Mouse (Mus musculus) intestine, embryonic 14.5 days (tissue): ENCODE measurements at regions not wholly inside any gene's neighbourhood (a gene's known extent, or its start where the extent isn't known, plus 50 kb on each side); places are given as distances from the start of the nearest gene placed in this dataset.

Experiments used
- ATAC-seq: fragments of 200-750 bp; cut with Nextera tagmentation; replicated peaks from 2 replicates; pipeline ENCODE4 v1.8.0; 2017; ENCODE audit warnings: low read depth, moderate number of reproducible peaks, moderate TSS enrichment, moderate library complexity; ENCODE audit not compliant: low FRiP score, low TSS enrichment
- DNase-seq: peaks from one replicate; pipeline ENCODE4 v3.0.0-alpha.2; 2018; ENCODE audit warnings: low spot score
- H3K27ac ChIP-seq: fragments of 300-500 bp; sonication (generic); 2 replicates; pipeline ENCODE4 v1.5.1; 2014; ENCODE audit warnings: low read depth, mild to moderate bottlenecking, control low read depth
- H3K27me3 ChIP-seq: fragments of 300-500 bp; sonication (generic); replicated peaks from 2 replicates; pipeline ENCODE4 v1.6.1; 2014; ENCODE audit warnings: low read length, control low read depth; ENCODE audit not compliant: control insufficient read depth, insufficient read depth
- H3K36me3 ChIP-seq: fragments of 300-500 bp; sonication (generic); 2 replicates; pipeline ENCODE4 v1.6.1; 2014; ENCODE audit warnings: low read length, control low read depth; ENCODE audit not compliant: control insufficient read depth, insufficient read depth
- H3K4me1 ChIP-seq: fragments of 300-500 bp; sonication (generic); replicated peaks from 2 replicates; pipeline ENCODE4 v1.6.1; 2014; ENCODE audit warnings: low read length, control low read depth, mixed read lengths; ENCODE audit not compliant: control insufficient read depth, insufficient read depth
- H3K4me2 ChIP-seq: fragments of 300-500 bp; sonication (generic); 2 replicates; pipeline ENCODE4 v1.6.1; 2014; ENCODE audit warnings: low read length
- H3K4me3 ChIP-seq: fragments of 300-500 bp; sonication (generic); 2 replicates; pipeline ENCODE4 v1.5.1; 2014; ENCODE audit warnings: low read depth, low read length, control low read depth, mixed read lengths
- H3K9ac ChIP-seq: fragments of 300-500 bp; sonication (generic); 2 replicates; pipeline ENCODE4 v1.6.1; 2014; ENCODE audit warnings: mild to moderate bottlenecking, low read length
- H3K9me3 ChIP-seq: fragments of 300-500 bp; sonication (generic); 2 replicates; pipeline ENCODE4 v1.6.1; 2016; ENCODE audit warnings: low read length, control low read depth; ENCODE audit not compliant: control insufficient read depth
- WGBS: fragments of 180-500 bp; shearing (Covaris S2); extraction: QIAGEN DNeasy Blood & Tissue Kit; methylation state at CpG from one replicate; pipeline ENCODE4 v1.1.7; 2014; 5-methylcytosine and 5-hydroxymethylcytosine counted together

DNA sequence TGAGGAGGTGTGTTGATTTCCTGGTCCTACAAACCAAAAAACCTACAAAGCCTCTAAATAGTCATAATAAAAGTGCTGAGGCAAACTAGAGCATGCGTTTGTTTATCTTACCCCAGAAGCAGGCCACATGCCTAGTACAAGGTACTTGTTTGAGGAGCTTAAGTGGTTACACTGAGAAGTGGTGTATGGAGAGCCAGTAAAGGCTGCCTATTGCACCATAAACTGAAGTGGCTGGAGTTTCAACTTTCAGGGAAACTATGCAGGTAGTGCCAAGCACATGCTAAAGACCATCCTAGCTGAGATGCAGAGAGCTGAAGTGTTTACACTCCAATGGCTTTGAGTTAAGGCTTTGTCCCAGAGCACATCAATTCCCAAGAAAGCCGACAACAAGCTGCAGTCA lies 86.5 kb upstream of the Fut8 start:
- Histone ChIP-seq H3K4me2 (no peak overlapping the region), H3K36me3 (no peaks in the 10 kb centered on the region), H3K4me1 (no peaks in the 10 kb centered on the region), H3K27ac (no peak overlapping the region), H3K9me3 (no peaks in the 10 kb centered on the region), H3K27me3 (no peaks in the 10 kb centered on the region), H3K9ac (no peak overlapping the region), H3K4me3 (no peak overlapping the region)
- DNase-seq (no peak), ATAC-seq (no peak)
- WGBS, result 61% methylated on average over 2 of the region's 2 CpGs

DNA sequence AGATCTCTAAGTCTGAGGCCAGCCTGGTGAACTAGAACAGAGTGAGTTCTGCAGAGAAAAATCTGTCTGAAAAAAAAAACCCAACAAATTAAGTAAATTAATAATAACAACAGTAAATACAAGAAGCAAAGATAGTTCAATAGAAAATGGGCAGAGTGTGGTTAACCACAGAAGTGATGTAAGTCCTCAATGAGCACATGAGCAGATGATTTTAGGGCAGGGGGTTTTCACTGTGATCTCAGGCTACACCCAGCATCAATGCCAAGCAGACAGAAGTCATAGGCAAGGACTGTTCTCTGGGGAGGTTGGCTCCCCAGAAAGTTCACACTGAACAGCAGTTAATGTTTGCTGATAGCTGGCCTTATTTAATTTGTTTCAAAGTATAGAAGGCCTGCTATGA lies 88.1 kb upstream of the Fut8 start:
- Histone ChIP-seq H3K9ac (no peak overlapping the region), H3K27me3 (no peaks in the 10 kb centered on the region)

DNA sequence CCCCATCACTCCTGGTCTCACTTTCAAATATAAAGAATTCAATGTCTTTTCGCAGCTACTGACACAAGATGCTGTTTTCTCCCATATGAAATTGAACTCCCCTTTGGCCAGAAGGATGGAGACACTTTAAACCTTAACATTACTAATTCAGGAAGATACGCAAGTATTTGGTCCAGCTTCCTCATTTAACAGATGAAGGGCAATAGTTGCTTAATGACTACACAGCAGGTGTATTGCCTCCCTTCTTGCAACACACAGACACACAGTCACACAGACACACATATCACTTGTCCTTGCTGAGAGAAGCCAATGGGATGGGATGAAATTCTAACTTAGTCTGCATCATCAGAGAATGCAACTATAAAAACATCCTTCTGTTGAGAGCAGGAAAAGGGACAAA lies 89.8 kb upstream of the Fut8 start:
- ATAC-seq, result no peak

More for the DNA sequence above, 88.1 kb upstream of the Fut8 start:
- Histone ChIP-seq H3K4me3 (no peak overlapping the region), H3K27ac (no peak overlapping the region), H3K36me3 (no peaks in the 10 kb centered on the region), H3K9me3 (no peaks in the 10 kb centered on the region), H3K4me1 (no peaks in the 10 kb centered on the region), H3K4me2 (no peak overlapping the region)
- ATAC-seq (no peak), DNase-seq (no peak)

DNA sequence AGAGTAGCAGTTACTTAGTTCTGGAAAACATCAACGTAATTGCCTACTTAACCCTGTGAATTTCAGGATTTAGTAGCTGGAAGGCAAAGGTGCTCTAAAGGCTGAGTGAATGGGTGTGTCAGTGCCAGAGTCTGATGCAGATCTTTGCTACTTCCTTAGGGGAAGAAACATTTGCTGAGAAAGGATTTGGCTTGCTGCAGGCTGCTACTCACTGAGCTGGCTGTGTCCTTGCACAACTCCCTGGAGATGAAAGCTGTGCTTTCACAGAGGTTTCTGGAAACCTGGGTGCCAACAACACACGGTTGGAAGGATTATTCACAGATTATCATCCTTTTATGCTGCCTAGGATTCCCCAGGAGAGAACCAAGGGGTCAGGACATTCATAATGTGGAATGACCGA lies 94.0 kb upstream of the Fut8 start:
- H3K27ac ChIP-seq, result no peak overlapping the region
- H3K4me2 ChIP-seq, result no peak overlapping the region
- no peaks in the 10 kb centered on the region for H3K27me3 ChIP-seq
- H3K4me1 ChIP-seq, result no peaks in the 10 kb centered on the region
- no peak overlapping the region for H3K9ac ChIP-seq
- H3K36me3 ChIP-seq, result no peaks in the 10 kb centered on the region
- H3K4me3 ChIP-seq, result no peak overlapping the region
- no peak for DNase-seq
- no peak for ATAC-seq
- no peaks in the 10 kb centered on the region for H3K9me3 ChIP-seq
- 49% methylated on average over 3 of the region's 3 CpGs for WGBS

More for the DNA sequence above, 89.8 kb upstream of the Fut8 start:
- Histone ChIP-seq H3K9me3 (no peaks in the 10 kb centered on the region), H3K27ac (no peak overlapping the region), H3K36me3 (no peaks in the 10 kb centered on the region), H3K27me3 (no peaks in the 10 kb centered on the region), H3K4me3 (no peak overlapping the region), H3K4me1 (no peaks in the 10 kb centered on the region), H3K4me2 (no peak overlapping the region), H3K9ac (no peak overlapping the region)
- 95% methylated on average over 2 of the region's 2 CpGs for WGBS
- no peak for DNase-seq

DNA sequence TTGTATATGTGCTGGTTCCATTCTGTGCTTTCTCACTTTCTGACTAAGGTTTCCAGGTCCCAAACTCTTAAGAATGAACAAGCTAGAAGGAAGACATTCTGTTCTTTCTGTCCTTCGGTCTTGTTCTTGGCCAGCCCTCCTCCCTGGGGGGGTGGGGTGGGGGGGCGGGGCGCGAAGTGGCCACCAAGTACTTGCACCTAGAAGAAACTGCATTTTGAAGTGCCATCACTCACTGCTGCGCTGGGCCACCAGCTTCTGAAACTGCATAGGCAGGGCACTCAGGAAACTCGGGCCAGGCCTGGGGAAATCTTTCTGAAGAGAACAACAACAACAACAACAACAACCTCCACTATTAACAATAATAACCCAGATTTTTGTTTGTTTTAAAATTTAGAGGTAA lies 94.4 kb upstream of the Fut8 start:
- no peak for ATAC-seq
- H3K9ac ChIP-seq, result no peak overlapping the region
- no peak overlapping the region for H3K4me2 ChIP-seq
- no peak for DNase-seq
- H3K4me3 ChIP-seq, result no peak overlapping the region
- H3K27ac ChIP-seq, result no peak overlapping the region
- no peaks in the 10 kb centered on the region for H3K36me3 ChIP-seq
- H3K9me3 ChIP-seq, result no peaks in the 10 kb centered on the region
- no peaks in the 10 kb centered on the region for H3K4me1 ChIP-seq
- H3K27me3 ChIP-seq, result no peaks in the 10 kb centered on the region
- WGBS, result 61% methylated on average over 6 of the region's 6 CpGs

DNA sequence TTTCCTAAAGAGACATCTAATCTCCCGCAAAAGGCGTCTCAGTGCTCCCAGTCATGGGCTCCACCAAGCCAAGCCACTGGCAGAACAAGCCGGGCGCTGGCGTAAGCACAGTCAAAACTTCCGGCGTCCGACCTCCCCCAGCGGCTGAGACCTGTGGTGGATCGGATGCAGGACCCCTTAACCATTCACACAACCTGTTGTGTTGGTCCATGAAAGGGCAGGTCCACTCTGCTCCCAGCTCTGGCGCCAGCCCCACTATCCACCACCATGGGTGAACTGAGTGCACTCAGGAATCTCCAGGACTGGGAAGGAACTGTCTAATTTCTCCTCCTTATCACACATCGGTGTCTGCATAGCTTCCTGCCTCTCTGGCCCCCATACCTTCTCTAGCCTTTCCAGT lies 94.8 kb upstream of the Fut8 start:
- no peaks in the 10 kb centered on the region for H3K4me1 ChIP-seq
- H3K36me3 ChIP-seq, result no peaks in the 10 kb centered on the region
- DNase-seq (no peak), ATAC-seq (no peak)
- H3K27me3 ChIP-seq, result no peaks in the 10 kb centered on the region
- no peaks in the 10 kb centered on the region for H3K9me3 ChIP-seq
- no peak overlapping the region for H3K9ac ChIP-seq
- no peak overlapping the region for H3K4me3 ChIP-seq
- H3K4me2 ChIP-seq, result no peak overlapping the region
- 89% methylated on average over 12 of the region's 12 CpGs for WGBS
- no peak overlapping the region for H3K27ac ChIP-seq

DNA sequence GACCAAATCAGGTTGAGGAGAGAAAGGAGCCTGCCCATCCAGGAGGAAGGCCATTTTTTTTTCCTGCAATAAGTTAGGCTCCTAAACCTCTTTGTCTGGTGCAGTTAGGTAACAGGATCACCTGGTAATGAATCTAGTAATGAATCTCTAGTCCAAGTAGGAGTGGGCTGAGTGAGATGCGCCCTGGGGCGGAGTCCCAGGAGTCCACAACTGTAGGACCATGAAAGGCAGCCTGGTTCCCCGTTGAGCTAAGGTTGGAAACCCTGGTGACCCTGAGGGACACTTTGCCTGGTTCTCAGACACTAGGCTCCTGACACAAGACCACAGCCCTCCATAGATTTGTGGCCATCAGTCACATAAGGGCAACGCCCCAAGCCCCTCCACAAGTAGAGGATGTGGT lies 95.7 kb upstream of the Fut8 start:
- H3K27ac ChIP-seq, result no peak overlapping the region
- H3K4me1 ChIP-seq, result no peaks in the 10 kb centered on the region
- ATAC-seq (no peak), DNase-seq (no peak)
- no peaks in the 10 kb centered on the region for H3K9me3 ChIP-seq
- no peaks in the 10 kb centered on the region for H3K27me3 ChIP-seq
- H3K9ac ChIP-seq, result no peak overlapping the region
- no peak overlapping the region for H3K4me2 ChIP-seq
- 89% methylated on average over 4 of the region's 4 CpGs for WGBS
- no peaks in the 10 kb centered on the region for H3K36me3 ChIP-seq
- H3K4me3 ChIP-seq, result no peak overlapping the region

DNA sequence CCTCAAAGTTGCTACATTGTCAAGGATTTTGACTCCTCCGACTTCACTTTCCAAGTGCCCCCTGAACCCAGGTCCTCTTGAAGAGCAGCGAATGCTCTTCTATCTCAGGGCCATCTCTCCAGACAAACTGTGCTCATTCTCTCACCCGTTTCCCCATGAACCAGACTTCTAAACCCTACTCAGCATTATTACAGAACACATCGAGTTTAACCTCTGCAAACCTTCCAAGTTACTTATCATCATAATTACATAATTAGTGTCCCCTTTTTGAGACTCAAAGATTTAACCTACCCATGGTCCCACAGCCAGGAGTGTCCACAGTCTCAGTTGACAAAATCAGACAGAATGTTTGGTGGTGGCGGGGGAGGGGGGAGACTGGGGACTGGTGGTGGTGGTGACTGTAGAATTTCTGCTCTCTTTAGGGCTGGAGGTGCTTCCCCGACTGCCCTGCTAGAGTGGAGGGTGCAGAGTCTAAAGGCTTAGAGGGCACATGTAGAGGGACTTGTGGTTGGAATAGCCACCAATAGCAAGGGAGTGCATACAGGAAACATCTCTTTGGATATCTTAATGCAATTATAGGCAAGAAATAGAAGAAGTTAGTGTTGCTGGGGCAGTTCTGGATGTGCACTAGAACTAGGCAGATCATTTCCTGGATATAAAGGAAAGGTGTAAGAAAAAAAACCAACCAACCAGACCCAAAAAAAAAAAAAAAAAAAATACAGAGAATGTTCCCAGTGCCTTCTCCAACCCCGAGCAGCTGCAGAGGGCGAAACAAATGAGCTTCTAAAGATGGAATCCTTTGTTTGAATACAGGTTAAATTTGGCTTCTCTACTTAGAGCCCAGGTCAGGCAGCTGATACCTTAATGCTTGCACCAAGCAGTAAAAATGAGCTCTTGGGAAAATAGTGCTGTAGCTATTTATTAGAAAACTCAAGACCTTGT lies 96.4 kb upstream of the Fut8 start:
- no peak overlapping the region for H3K9ac ChIP-seq
- H3K4me1 ChIP-seq, result no peaks in the 10 kb centered on the region
- DNase-seq (no peak), ATAC-seq (no peak)
- WGBS, result 74% methylated on average over 8 of the region's 8 CpGs
- no peak overlapping the region for H3K4me2 ChIP-seq
- H3K9me3 ChIP-seq, result no peaks in the 10 kb centered on the region
- no peaks in the 10 kb centered on the region for H3K36me3 ChIP-seq
- no peak overlapping the region for H3K27ac ChIP-seq
- H3K27me3 ChIP-seq, result no peaks in the 10 kb centered on the region
- H3K4me3 ChIP-seq, result no peak overlapping the region

DNA sequence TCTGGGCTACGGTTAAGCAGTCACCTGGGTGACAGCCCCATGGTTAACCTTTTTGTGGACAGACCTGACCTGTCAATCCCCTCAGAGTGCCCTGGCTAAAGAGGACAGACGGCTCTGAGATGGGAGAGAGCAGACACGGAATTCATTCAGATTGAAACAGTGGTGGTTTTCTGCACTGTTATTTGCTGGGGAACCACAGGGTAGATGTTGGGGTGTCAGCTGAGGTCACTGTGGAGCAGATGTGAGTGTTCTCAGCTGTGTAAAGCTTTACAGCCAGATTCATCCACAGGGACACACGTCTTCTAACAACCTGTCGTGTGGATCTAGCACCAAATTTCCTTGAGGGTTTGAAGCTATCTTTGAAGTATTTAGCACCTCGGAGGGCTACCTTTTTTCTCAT lies 97.3 kb upstream of the Fut8 start:
- no peaks in the 10 kb centered on the region for H3K36me3 ChIP-seq
- ATAC-seq (no peak), DNase-seq (no peak)
- H3K4me3 ChIP-seq, result no peak overlapping the region
- no peak overlapping the region for H3K9ac ChIP-seq
- no peaks in the 10 kb centered on the region for H3K27me3 ChIP-seq
- 61% methylated on average over 6 of the region's 6 CpGs for WGBS
- H3K9me3 ChIP-seq, result no peaks in the 10 kb centered on the region
- no peak overlapping the region for H3K4me2 ChIP-seq
- no peaks in the 10 kb centered on the region for H3K4me1 ChIP-seq
- no peak overlapping the region for H3K27ac ChIP-seq
